Mouse (Mus musculus) CD4-positive helper T cell, adult 2 months (primary cell): Measurements from ENCODE around the gene Tvp23b.

ENCODE experiments used
- DNase-seq: peaks from one replicate; pipeline ENCODE4 v3.0.0-alpha.2; 2012; ENCODE audit warnings: low read depth, missing footprints, low spot score

Tvp23b gene

GRCm38 (mm10) chr11:62891763-62892162, 12.5 kb downstream of the Tvp23b start:
- no peak for DNase-seq

GRCm38 (mm10) chr11:62901699-62902323, 22.6 kb downstream of the Tvp23b start:
- peak; percentile 56 for DNase-seq

- DNase-seq = no peak
These were observed 24.7 kb downstream of the Tvp23b start for GRCm38 (mm10) chr11:62903871-62904495.

- peak; percentile 19 for DNase-seq
These were observed 30.6 kb downstream of the Tvp23b start for GRCm38 (mm10) chr11:62909720-62910306.

- DNase-seq = no peak
These were observed 32.1 kb downstream of the Tvp23b start for GRCm38 (mm10) chr11:62911362-62911761.

- DNase-seq = no peak
These were observed 33.9 kb downstream of the Tvp23b start for GRCm38 (mm10) chr11:62913141-62913540.

- DNase-seq = no peak
These were observed 35.3 kb downstream of the Tvp23b start for GRCm38 (mm10) chr11:62914532-62914931.

- DNase-seq = no peak
These were observed 36.2 kb downstream of the Tvp23b start for GRCm38 (mm10) chr11:62915486-62915885.

- no peak for DNase-seq
These were observed 37.5 kb downstream of the Tvp23b start for GRCm38 (mm10) chr11:62916765-62917164.

GRCm38 (mm10) chr11:62919946-62920742, 40.9 kb downstream of the Tvp23b start:
- DNase-seq = no peak

- no peak for DNase-seq
These were observed 41.4 kb downstream of the Tvp23b start for GRCm38 (mm10) chr11:62920743-62921050.

- peak; percentile 40 for DNase-seq
These were observed 42.1 kb downstream of the Tvp23b start for GRCm38 (mm10) chr11:62921052-62921977.

- no peak for DNase-seq
These were observed 45.0 kb downstream of the Tvp23b start for GRCm38 (mm10) chr11:62924091-62924761.

GRCm38 (mm10) chr11:62929799-62930198, 50.5 kb downstream of the Tvp23b start:
- peak; percentile 13 for DNase-seq

GRCm38 (mm10) chr11:62930574-62930973, 51.3 kb downstream of the Tvp23b start:
- no peak for DNase-seq

GRCm38 (mm10) chr11:62931141-62931540, 51.9 kb downstream of the Tvp23b start:
- DNase-seq = no peak

- DNase-seq = no peak
These were observed 53.8 kb downstream of the Tvp23b start for GRCm38 (mm10) chr11:62933099-62933498.

GRCm38 (mm10) chr11:62934795-62935514, 55.7 kb downstream of the Tvp23b start:
- no peak for DNase-seq

GRCm38 (mm10) chr11:62937986-62938385, 58.7 kb downstream of the Tvp23b start:
- DNase-seq = no peak

GRCm38 (mm10) chr11:62938921-62939320, 59.7 kb downstream of the Tvp23b start:
- DNase-seq = no peak
